ENCODE assay signal across 9 mouse cellular contexts in genomic region chr17:34392321-34392720, GRCm38 (mm10). TPM values are rescaled to one million over a fixed set of nuclear protein-coding genes. Genes with fewer than 3 reads are reported as not detected.
A peak's percentile ranks its signal among the peaks of the same experiment; 100 is the strongest.
DNase-seq lines count a peak whose midpoint lies in the region; ATAC-seq and TF ChIP-seq lines count a peak whose summit lies in the region.
"Had no signal": no experiment of that assay in that cellular context is flagged by ENCODE, and none has a peak within 500 bp of the region (broad histone marks: within the 10 kb centered on the region; RNA-seq: fewer than 3 reads in every experiment).

No protein-coding gene starts in this region.

- ATAC-seq in common myeloid progenitor, adult 5-6 weeks (replicated peaks; ENCODE audit: low read depth, poor library complexity, severe bottlenecking), result peak; percentile 85
- no peak for ATAC-seq in liver, postnatal 0 days
- no peak for ATAC-seq in neural tube, embryonic 11.5 days (ENCODE audit: insufficient read depth, low FRiP score, low TSS enrichment)

- WGBS in heart, embryonic 10.5 days, result 5% methylated on average over 24 of the region's 24 CpGs
- WGBS in liver, postnatal 0 days (ENCODE audit: insufficient replicate concordance), result 2% methylated on average over 24 of the region's 24 CpGs
- WGBS in neural tube, embryonic 11.5 days, result 4% methylated on average over 24 of the region's 24 CpGs

- peaks cover 24% of the 10 kb centered on the region for H3K27me3 ChIP-seq in heart, embryonic 10.5 days (ENCODE audit: insufficient read depth, poor library complexity, severe bottlenecking)
- peaks cover 5% of the 10 kb centered on the region; the same call in 1 of the 2 replicates for H3K27me3 ChIP-seq in liver, postnatal 0 days (ENCODE audit: insufficient read depth, low read length)
- peaks cover 2% of the 10 kb centered on the region; the same call in 1 of the 2 replicates for H3K27me3 ChIP-seq in neural tube, embryonic 11.5 days (ENCODE audit: control insufficient read depth, insufficient read depth, low read length)

- no peaks in the 10 kb centered on the region for H3K36me3 ChIP-seq in heart, embryonic 10.5 days
- H3K36me3 ChIP-seq in liver, postnatal 0 days (replicated peaks; ENCODE audit: insufficient read depth, low read length), result no peaks in the 10 kb centered on the region
- H3K36me3 ChIP-seq in neural tube, embryonic 11.5 days (ENCODE audit: control insufficient read depth, insufficient read depth, low read length), result no peaks in the 10 kb centered on the region

- intact Hi-C loops in left cerebral cortex, postnatal 4 days (cut with DNase I), result no loop called here

- TF ChIP-seq EP300 in liver, postnatal 0 days (IDR thresholded peaks at IDR 0.05; ENCODE audit: low read depth), result no peak

- no peak overlapping the region for H3K9ac ChIP-seq in liver, postnatal 0 days (replicated peaks)
- peak overlapping the region; percentile 48 for H3K9ac ChIP-seq in neural tube, embryonic 11.5 days (ENCODE audit: low read length)

- 0 out of 2 replicates have a peak, but pooled peaks cover 8% of the 10 kb centered on the region for H3K4me1 ChIP-seq in heart, embryonic 10.5 days
- H3K4me1 ChIP-seq in liver, postnatal 0 days (ENCODE audit: insufficient read depth), result peaks cover 4% of the 10 kb centered on the region; the same call in 1 of the 2 replicates
- H3K4me1 ChIP-seq in neural tube, embryonic 11.5 days (ENCODE audit: control insufficient read depth, insufficient read depth, low read length), result no peaks in the 10 kb centered on the region

- no peak overlapping the region for H3K27ac ChIP-seq in heart, embryonic 10.5 days
- no peak overlapping the region for H3K27ac ChIP-seq in liver, postnatal 0 days (ENCODE audit: low read depth)
- H3K27ac ChIP-seq in neural tube, embryonic 11.5 days (ENCODE audit: low read depth, low read length), result no peak overlapping the region

- TF ChIP-seq CTCF in liver, postnatal 0 days (IDR thresholded peaks at IDR 0.05; ENCODE audit: low read depth), result no peak

- peak overlapping the region; percentile 55 for H3K4me2 ChIP-seq in liver, postnatal 0 days (ENCODE audit: low read depth, low read length)
- H3K4me2 ChIP-seq in neural tube, embryonic 11.5 days (ENCODE audit: low read depth), result peak overlapping the region; percentile 48

- peak overlapping the region; percentile 49 for H3K4me3 ChIP-seq in heart, embryonic 10.5 days
- peak overlapping the region; percentile 29 for H3K4me3 ChIP-seq in liver, postnatal 0 days (ENCODE audit: low read depth, low read length)
- H3K4me3 ChIP-seq in neural tube, embryonic 11.5 days (ENCODE audit: low read depth, low read length), result peak overlapping the region; percentile 29

- DNase-seq in left cerebral cortex, postnatal 4 days, result peak; percentile 18
- DNase-seq in left cerebral cortex, adult 11 months (ENCODE audit: low spot score), result no peak
- no peak for DNase-seq in heart, embryonic 10.5 days (ENCODE audit: low spot score)
- DNase-seq in kidney, adult 11 months, result peak; percentile 51
- peak; percentile 39 for DNase-seq in liver, postnatal 0 days
- DNase-seq in neural tube, embryonic 11.5 days (ENCODE audit: low spot score), result peak; percentile 59
- no peak for DNase-seq in frontal cortex, postnatal 14 days (ENCODE audit: low spot score in 2 of 2)

- no peaks in the 10 kb centered on the region for H3K9me3 ChIP-seq in heart, embryonic 10.5 days
- no peaks in the 10 kb centered on the region for H3K9me3 ChIP-seq in liver, postnatal 0 days (ENCODE audit: low read length)
- H3K9me3 ChIP-seq in neural tube, embryonic 11.5 days (ENCODE audit: control insufficient read depth, low read length), result no peaks in the 10 kb centered on the region

RNA-seq across cellular contexts. Expression of gene BC051142, which starts 6.3 kb away (rescaled TPM):
- 10 to 100 TPM in 1 of 2 experiments, 1 to 10 TPM in 1; 8.2 to 11.1 TPM for total RNA-seq in left cerebral cortex, postnatal 4 days (2021)
- total RNA-seq in common myeloid progenitor, adult 5-6 weeks (2017), result 4.2 and 6.4 TPM in 2 replicates
- 0.14 and 0.15 TPM in 2 replicates for polyA plus RNA-seq in heart, embryonic 10.5 days (2016; fragmentation: Nextera tagmentation; extraction: Ambion mirVana)
- 0.08 TPM in 1 of 2 replicates, not detected in the other for polyA plus RNA-seq in liver, postnatal 0 days (2015; fragmentation: Nextera tagmentation; extraction: Ambion mirVana)
- polyA plus RNA-seq in neural tube, embryonic 11.5 days (2014; fragmentation: Nextera tagmentation; extraction: Ambion mirVana), result 1.3 and 1.7 TPM in 2 replicates

RNA-seq across cellular contexts. Expression of gene Btnl1, which starts 15.4 kb away (rescaled TPM):
- total RNA-seq in left cerebral cortex, postnatal 4 days (2021), result not detected
- not detected in 2 replicates for total RNA-seq in common myeloid progenitor, adult 5-6 weeks (2017)
- polyA plus RNA-seq in heart, embryonic 10.5 days (2016; fragmentation: Nextera tagmentation; extraction: Ambion mirVana), result not detected in 2 replicates
- polyA plus RNA-seq in liver, postnatal 0 days (2015; fragmentation: Nextera tagmentation; extraction: Ambion mirVana), result not detected in 2 replicates
- polyA plus RNA-seq in neural tube, embryonic 11.5 days (2014; fragmentation: Nextera tagmentation; extraction: Ambion mirVana), result not detected in 2 replicates
- total RNA-seq: left cerebral cortex, adult 18-20 months had no signal

RNA-seq across cellular contexts. Expression of gene Btnl2, which starts 37.7 kb away (rescaled TPM):
- total RNA-seq in left cerebral cortex, postnatal 4 days (2021), result under 1 TPM; 0.36 to 0.38 TPM
- total RNA-seq in common myeloid progenitor, adult 5-6 weeks (2017), result not detected in 2 replicates
- polyA plus RNA-seq in heart, embryonic 10.5 days (2016; fragmentation: Nextera tagmentation; extraction: Ambion mirVana), result 0.05 TPM in 1 of 2 replicates, not detected in the other
- not detected in 2 replicates for polyA plus RNA-seq in liver, postnatal 0 days (2015; fragmentation: Nextera tagmentation; extraction: Ambion mirVana)
- polyA plus RNA-seq in neural tube, embryonic 11.5 days (2014; fragmentation: Nextera tagmentation; extraction: Ambion mirVana), result not detected in 2 replicates

Comparison
In these comparisons a context has a peak if more than half of its experiments do, and no peak if none do; other contexts are left out.
1. DNase-seq: peak in left cerebral cortex, postnatal 4 days (single experiment), kidney, adult 11 months (single experiment), liver, postnatal 0 days (single experiment) and neural tube, embryonic 11.5 days (single experiment); none in left cerebral cortex, adult 11 months (single experiment), heart, embryonic 10.5 days (single experiment) and frontal cortex, postnatal 14 days (0 of 2).
2. Peak in every context shown above with its lines, with median percentiles within 50 percentile points of each other: H3K4me3 ChIP-seq.